In genomic region chr5:100976736-100977135, GRCm38 (mm10) we compare ENCODE assay signal across 26 mouse cellular contexts.
DNase-seq lines count a peak whose midpoint lies in the region; ATAC-seq and TF ChIP-seq lines count a peak whose summit lies in the region.
"Had no signal": no experiment of that assay in that cellular context is flagged by ENCODE, and none has a peak within 500 bp of the region (broad histone marks: within the 10 kb centered on the region; RNA-seq: fewer than 3 reads in every experiment).

No protein-coding gene starts in this region.

- no peaks in the 10 kb centered on the region for H3K36me3 ChIP-seq in hindbrain, postnatal 0 days (ENCODE audit: insufficient read depth, low read length)
- H3K36me3 ChIP-seq in hindbrain, embryonic 12.5 days, result no peaks in the 10 kb centered on the region
- no peaks in the 10 kb centered on the region for H3K36me3 ChIP-seq in kidney, postnatal 0 days (ENCODE audit: insufficient read depth, low read length)
- no peaks in the 10 kb centered on the region for H3K36me3 ChIP-seq in thymus, adult 2 months (ENCODE audit: control insufficient read depth, insufficient read depth, low read length)
- H3K36me3 ChIP-seq: embryonic facial prominence, embryonic 12.5 days; G1E; hindbrain, embryonic 10.5 days; limb, embryonic 15.5 days; midbrain, embryonic 15.5 days had no signal

- H3K4me1 ChIP-seq in hindbrain, postnatal 0 days (ENCODE audit: insufficient read depth, low read length), result no peaks in the 10 kb centered on the region
- no peaks in the 10 kb centered on the region for H3K4me1 ChIP-seq in hindbrain, embryonic 12.5 days
- H3K4me1 ChIP-seq in kidney, postnatal 0 days (replicated peaks; ENCODE audit: insufficient read depth, low read length), result no peaks in the 10 kb centered on the region
- no peaks in the 10 kb centered on the region for H3K4me1 ChIP-seq in thymus, adult 2 months (replicated peaks; ENCODE audit: control insufficient read depth, insufficient read depth, low read length)
- H3K4me1 ChIP-seq: embryonic facial prominence, embryonic 12.5 days; hindbrain, embryonic 10.5 days; limb, embryonic 15.5 days; midbrain, embryonic 15.5 days had no signal

- H3K4me3 ChIP-seq in hindbrain, postnatal 0 days (ENCODE audit: low read length), result no peak overlapping the region
- no peak overlapping the region for H3K4me3 ChIP-seq in hindbrain, embryonic 12.5 days
- H3K4me3 ChIP-seq in kidney, postnatal 0 days (replicated peaks; ENCODE audit: low read depth, low read length), result no peak overlapping the region
- H3K4me3 ChIP-seq in thymus, adult 2 months (ENCODE audit: control insufficient read depth, insufficient read depth, low read length), result no peak overlapping the region
- H3K4me3 ChIP-seq: embryonic facial prominence, embryonic 12.5 days; hindbrain, embryonic 10.5 days; limb, embryonic 15.5 days; midbrain, embryonic 15.5 days; myocyte had no signal

- H3K27ac ChIP-seq in hindbrain, postnatal 0 days, result no peak overlapping the region
- no peak overlapping the region for H3K27ac ChIP-seq in hindbrain, embryonic 12.5 days
- no peak overlapping the region for H3K27ac ChIP-seq in kidney, postnatal 0 days
- H3K27ac ChIP-seq in thymus, adult 2 months (ENCODE audit: control insufficient read depth, insufficient read depth, low read length), result no peak overlapping the region
- H3K27ac ChIP-seq: embryonic facial prominence, embryonic 12.5 days; hindbrain, embryonic 10.5 days; limb, embryonic 15.5 days; liver, embryonic 14.5 days; midbrain, embryonic 15.5 days; stomach, postnatal 0 days had no signal

- intact Hi-C loops in heart, postnatal 36 days (cut with DNase I), result no loop called here

- 27% methylated on average over 2 of the region's 2 CpGs for WGBS in hindbrain, postnatal 0 days
- WGBS in hindbrain, embryonic 12.5 days, result 43% methylated on average over 2 of the region's 2 CpGs
- 44% methylated on average over 2 of the region's 2 CpGs for WGBS in kidney, postnatal 0 days
- WGBS in thymus, adult 2 months, result 85% methylated on average over 2 of the region's 2 CpGs

- no peak for TF ChIP-seq POLR2A in thymus, adult 2 months (IDR thresholded peaks at IDR 0.05; ENCODE audit: control insufficient read depth, extremely low read depth, insufficient read depth, low read length, poor library complexity)

- H3K9me3 ChIP-seq in hindbrain, postnatal 0 days (ENCODE audit: low read length), result no peaks in the 10 kb centered on the region
- no peaks in the 10 kb centered on the region for H3K9me3 ChIP-seq in hindbrain, embryonic 12.5 days (replicated peaks)
- H3K9me3 ChIP-seq in kidney, postnatal 0 days (replicated peaks; ENCODE audit: low read length), result no peaks in the 10 kb centered on the region
- H3K9me3 ChIP-seq: hindbrain, embryonic 10.5 days; limb, embryonic 15.5 days; midbrain, embryonic 15.5 days had no signal

- peak; percentile 37 for DNase-seq in hindbrain, postnatal 0 days (ENCODE audit: low spot score)
- peak; percentile 21 for DNase-seq in Muller cell, postnatal 12 days (ENCODE audit: inconsistent ontology term)
- DNase-seq in brain, adult 2 months (ENCODE audit: low read depth, low spot score), result peak; percentile 3
- DNase-seq in kidney, postnatal 0 days (ENCODE audit: low spot score), result peak; percentile 16
- DNase-seq in thymus, adult 2 months, result no peak
- no peak for DNase-seq in natural killer cell, adult 2 months (ENCODE audit: low spot score in 2 of 2)
- DNase-seq in heart, postnatal 36 days, result no peak
- DNase-seq: adrenal gland, adult 8-10 months; B cell, adult 2 months; cerebellum, adult 8-10 months; layer of hippocampus, adult 9-11 months; lung, embryonic 14.5 days; lung, postnatal 4 days; right cerebral cortex, postnatal 14 days had no signal

- no peak overlapping the region for H3K9ac ChIP-seq in hindbrain, postnatal 0 days (replicated peaks; ENCODE audit: low read length)
- H3K9ac ChIP-seq in hindbrain, embryonic 12.5 days, result no peak overlapping the region
- H3K9ac ChIP-seq in kidney, postnatal 0 days (ENCODE audit: low read depth, low read length), result no peak overlapping the region
- H3K9ac ChIP-seq: embryonic facial prominence, embryonic 12.5 days; limb, embryonic 15.5 days; liver, embryonic 14.5 days; lung, embryonic 14.5 days; midbrain, embryonic 15.5 days had no signal

- H3K27me3 ChIP-seq in hindbrain, postnatal 0 days (ENCODE audit: insufficient read depth, low read length), result no peaks in the 10 kb centered on the region
- H3K27me3 ChIP-seq in hindbrain, embryonic 12.5 days, result no peaks in the 10 kb centered on the region
- H3K27me3 ChIP-seq in kidney, postnatal 0 days (ENCODE audit: insufficient read depth, low read length), result no peaks in the 10 kb centered on the region
- H3K27me3 ChIP-seq in thymus, adult 2 months (ENCODE audit: control insufficient read depth, insufficient read depth, low read length), result no peaks in the 10 kb centered on the region
- H3K27me3 ChIP-seq: CH12.LX; embryonic facial prominence, embryonic 12.5 days; limb, embryonic 15.5 days; midbrain, embryonic 15.5 days had no signal

- TF ChIP-seq CTCF in hindbrain, postnatal 0 days (IDR thresholded peaks at IDR 0.05; ENCODE audit: low read depth), result no peak
- TF ChIP-seq CTCF in kidney, postnatal 0 days (IDR thresholded peaks at IDR 0.05; ENCODE audit: low read depth), result no peak
- TF ChIP-seq CTCF in thymus, adult 2 months (IDR thresholded peaks at IDR 0.05; ENCODE audit: borderline replicate concordance, control insufficient read depth, extremely low read depth, insufficient read depth, low read length, poor library complexity), result no peak

- ATAC-seq in hindbrain, postnatal 0 days, result no peak
- ATAC-seq in hindbrain, embryonic 12.5 days (ENCODE audit: low FRiP score), result no peak
- ATAC-seq in kidney, postnatal 0 days (replicated peaks; ENCODE audit: low FRiP score, low read depth), result no peak
- ATAC-seq: activated CD4-positive, CD25-positive, alpha-beta regulatory T cell, adult 4 months; intestine, postnatal 0 days; midbrain, embryonic 15.5 days had no signal

- H3K4me2 ChIP-seq in hindbrain, postnatal 0 days (ENCODE audit: low read depth, low read length), result no peak overlapping the region
- no peak overlapping the region for H3K4me2 ChIP-seq in hindbrain, embryonic 12.5 days (replicated peaks)
- no peak overlapping the region for H3K4me2 ChIP-seq in kidney, postnatal 0 days (ENCODE audit: low read length)
- H3K4me2 ChIP-seq: embryonic facial prominence, embryonic 12.5 days; limb, embryonic 15.5 days; lung, embryonic 14.5 days; midbrain, embryonic 15.5 days had no signal

Comparison
In these comparisons a context has a peak if more than half of its experiments do, and no peak if none do; other contexts are left out.
1. DNase-seq: peak in hindbrain, postnatal 0 days (single experiment), Muller cell, postnatal 12 days (single experiment), brain, adult 2 months (single experiment) and kidney, postnatal 0 days (single experiment); none in thymus, adult 2 months (single experiment), natural killer cell, adult 2 months (0 of 2) and heart, postnatal 36 days (0 of 2).